Mouse (Mus musculus) neutrophil, adult 5-6 weeks (primary cell): ENCODE data around the gene Chfr. TPM values are rescaled to one million over a fixed set of nuclear protein-coding genes. Genes with fewer than 3 reads are reported as not detected.

Experiments used
- ATAC-seq: fragments of 151-379, 151-347 bp; 2 replicates; pipeline ENCODE4 v1.8.0; 2017; ENCODE audit warnings: mild to moderate bottlenecking, moderate TSS enrichment; ENCODE audit not compliant: insufficient number of reproducible peaks, poor library complexity, low FRiP score, severe bottlenecking; ENCODE audit errors: extremely low read depth
- total RNA-seq: library from RNA; stranded (forward); fragments of 200-1000 nt; gene quantifications from 2 replicates; pipeline ENCODE4 v1.2.3, GENCODE M21; 2017

Chfr gene
- total RNA-seq, 1 experiment from 2014 or later, result 111 TPM

DNA sequence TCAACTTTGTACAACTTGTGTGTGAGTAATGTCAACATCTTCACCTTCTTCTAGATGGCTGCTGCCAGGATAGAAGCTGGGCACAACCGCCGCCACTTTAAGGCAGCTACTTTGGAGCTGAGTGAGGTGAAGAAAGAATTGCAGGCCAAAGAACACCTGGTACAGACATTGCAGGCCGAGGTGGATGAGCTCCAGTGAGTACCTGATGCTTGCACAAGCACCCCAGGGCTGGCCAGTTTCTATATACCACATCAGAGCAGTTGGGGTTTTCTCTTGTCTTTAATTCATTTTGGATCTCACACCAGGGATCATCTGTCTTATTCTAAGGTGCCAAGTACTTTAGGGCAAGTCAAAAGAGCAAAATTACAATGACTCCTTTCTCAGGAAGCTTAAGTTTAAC is 81.1 kb downstream of the Chfr start:
- no peak for ATAC-seq

GRCm38 (mm10) chr5:110220331-110220730 is 84.7 kb downstream of the Chfr start:
- ATAC-seq, result no peak

Other genes starting within 250 kb of the Chfr start
- gene Gm15446, start 212.4 kb upstream of the Chfr start, total RNA-seq, result 21.0 and 65.9 TPM in 2 replicates
- 40.5 and 42.5 TPM in 2 replicates for gene Zfp932, start 139.3 kb upstream of the Chfr start, total RNA-seq
- 13.4 and 16.5 TPM in 2 replicates for gene Gm17655, start 63.3 kb upstream of the Chfr start, total RNA-seq
- 0.35 and 0.74 TPM in 2 replicates for gene Gm35315, start 41.4 kb upstream of the Chfr start, total RNA-seq
- gene Plcxd1, start 35.9 kb upstream of the Chfr start, total RNA-seq, result 0.12 and 0.49 TPM in 2 replicates
- 47.6 and 54.1 TPM in 2 replicates for gene Gtpbp6, start 27.6 kb upstream of the Chfr start, total RNA-seq
- 8.1 and 10.4 TPM in 2 replicates for gene Zfp605, start 25.8 kb upstream of the Chfr start, total RNA-seq
- gene Golga3, start 40.9 kb downstream of the Chfr start, total RNA-seq, result 40.0 and 46.7 TPM in 2 replicates
- 75.8 and 96.5 TPM in 2 replicates for gene Ankle2, start 95.2 kb downstream of the Chfr start, total RNA-seq
- 29.3 and 32.0 TPM in 2 replicates for gene Pgam5, start 134.1 kb downstream of the Chfr start, total RNA-seq
- 1.4 and 2.3 TPM in 2 replicates for gene Pxmp2, start 150.3 kb downstream of the Chfr start, total RNA-seq
- gene Pole, start 150.5 kb downstream of the Chfr start, total RNA-seq, result 3.9 and 6.1 TPM in 2 replicates
- gene P2rx2, start 207.4 kb downstream of the Chfr start, total RNA-seq, result not detected in 2 replicates
- not detected in 2 replicates for gene Lrcol1, start 208.9 kb downstream of the Chfr start, total RNA-seq